Mouse (Mus musculus) adrenal gland, adult (tissue): ENCODE measurements around the gene Olfr794.

Source experiments
- DNase-seq, 2 experiments: peaks; one replicate each; pipeline ENCODE4 v3.0.0; 2022 to 2023; ENCODE audit warnings: low spot score in 1 of 2; ENCODE audit not compliant: inconsistent age in 2 of 2

The Olfr794 gene

DNA sequence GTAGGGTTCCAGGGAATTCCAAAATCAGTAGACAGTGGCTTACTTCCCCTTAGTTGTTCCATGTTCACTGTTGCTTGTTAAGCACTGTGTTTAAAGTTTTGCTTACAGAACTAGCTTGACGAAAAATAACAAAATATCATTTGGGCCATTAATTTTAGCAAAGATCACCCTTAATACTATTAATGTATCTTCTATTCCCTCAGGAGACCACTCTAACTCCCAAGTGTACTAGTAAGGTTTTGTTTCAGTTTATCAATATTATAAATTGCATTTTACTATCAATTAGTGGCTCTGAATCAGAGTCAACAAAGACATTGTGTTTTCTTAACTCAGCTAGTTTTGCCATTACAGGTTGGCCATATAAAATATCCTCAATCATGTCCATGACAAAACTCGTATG lies at the start of gene Olfr794:
Gene Olfr794, plus strand, starts transcription at position 301 of the 400 bp plus-strand sequence.
- DNase-seq = no peak

DNA sequence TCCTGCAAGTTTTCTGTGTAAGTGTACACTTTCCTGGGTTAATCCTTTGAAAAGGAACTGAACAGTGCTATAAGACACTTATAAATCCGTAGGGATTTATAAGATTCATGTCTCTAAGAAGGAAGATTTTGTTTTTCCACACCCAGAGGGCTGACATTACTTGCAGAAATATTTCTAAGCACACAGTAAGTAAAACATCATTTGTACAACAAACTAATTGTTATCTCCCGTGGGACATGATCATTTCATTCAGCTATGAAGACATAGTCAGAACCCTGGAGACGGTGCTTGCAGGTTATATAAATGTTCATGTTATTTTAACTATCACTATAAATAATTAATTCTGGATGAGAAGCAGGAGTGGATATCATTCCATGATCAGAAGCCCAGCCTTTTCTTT lies 46.0 kb upstream of the Olfr794 start, which contains the start of gene Olfr791:
Gene Olfr791, plus strand, starts transcription at position 301 of the 400 bp plus-strand sequence.
- DNase-seq = no peak

DNA sequence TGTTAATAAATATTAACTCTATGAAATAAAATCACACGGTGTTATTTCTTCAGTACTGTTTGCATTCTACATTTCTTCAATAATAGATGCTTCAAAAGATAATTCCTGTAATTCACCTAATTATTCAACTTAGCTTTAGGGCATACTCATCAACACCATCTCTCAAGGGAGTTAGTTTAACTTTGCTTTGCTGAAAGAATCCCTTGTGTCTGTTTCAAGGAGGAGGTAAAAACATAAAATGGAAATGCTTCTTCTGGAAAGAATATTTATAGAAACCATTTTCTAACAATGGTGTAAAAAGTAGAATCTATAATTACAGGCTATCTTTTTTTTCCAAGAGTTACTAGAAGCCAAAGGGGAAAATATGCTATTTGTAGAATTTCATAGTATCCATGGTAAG lies 28.6 kb upstream of the Olfr794 start, which contains the start of gene Olfr792:
Gene Olfr792, plus strand, starts transcription at position 301 of the 400 bp plus-strand sequence.
- DNase-seq = no peak

DNA sequence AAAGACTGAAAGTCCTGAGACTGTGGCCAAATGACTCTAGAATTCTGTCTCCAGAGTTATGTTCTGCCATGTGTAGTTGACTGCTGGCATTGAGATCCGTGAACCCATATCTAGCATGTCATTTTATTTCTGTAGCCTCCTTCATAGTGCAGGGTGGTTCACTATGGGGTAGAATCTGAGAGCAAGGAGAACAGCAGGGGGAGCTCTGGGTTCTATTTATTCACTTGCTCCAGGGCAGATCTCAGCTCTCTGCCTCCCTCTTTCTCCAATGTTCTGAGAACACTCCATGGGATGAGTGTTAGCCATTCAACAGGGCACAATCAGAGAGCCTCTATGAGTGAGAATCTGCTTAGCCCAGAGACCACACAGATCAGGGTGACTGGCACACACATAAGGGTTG lies 18.1 kb upstream of the Olfr794 start:
- DNase-seq = peak in 1 of 2 experiments; percentile 25

DNA sequence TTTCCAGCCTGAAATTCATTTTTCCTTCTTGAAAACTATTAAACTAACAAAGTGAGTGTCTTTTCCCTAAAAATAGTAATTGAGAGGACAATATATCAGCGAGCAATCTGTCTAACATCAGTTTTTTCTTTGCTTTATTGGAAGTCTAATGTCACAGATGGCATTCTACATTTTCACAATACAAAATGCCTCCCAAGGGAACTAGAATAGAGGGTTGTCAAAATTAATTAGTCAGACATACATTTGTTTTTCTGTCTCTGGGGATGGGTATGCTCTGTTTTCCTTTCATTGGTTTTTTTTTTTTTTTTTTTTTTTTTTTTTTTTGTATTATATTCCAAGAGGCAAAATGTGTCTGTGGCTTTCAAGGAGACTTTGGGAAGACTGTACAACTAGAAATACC lies 9.6 kb downstream of the Olfr794 start:
- no peak for DNase-seq

DNA sequence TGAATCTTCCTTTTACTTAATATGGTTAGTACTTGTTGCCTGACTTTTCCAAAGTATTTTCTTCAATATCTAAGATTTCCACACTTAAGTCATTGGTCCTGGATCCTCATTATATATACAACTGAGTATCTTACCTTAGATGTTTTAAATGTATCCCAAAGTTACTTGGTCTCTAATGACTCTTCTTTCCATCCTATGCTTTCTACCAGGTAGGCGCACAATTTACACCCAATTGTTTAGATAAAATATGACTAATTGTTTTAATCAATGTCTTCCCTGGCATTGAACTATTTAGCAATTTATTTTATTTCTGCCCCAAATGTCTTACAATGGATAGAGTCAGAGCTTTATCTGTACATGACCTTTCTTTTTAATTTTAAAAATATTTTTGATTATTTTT lies 45.0 kb downstream of the Olfr794 start, which contains the start of gene Olfr796:
Gene Olfr796, minus strand, starts transcription at position 101 of the 400 bp plus-strand sequence.
- DNase-seq = no peak

DNA sequence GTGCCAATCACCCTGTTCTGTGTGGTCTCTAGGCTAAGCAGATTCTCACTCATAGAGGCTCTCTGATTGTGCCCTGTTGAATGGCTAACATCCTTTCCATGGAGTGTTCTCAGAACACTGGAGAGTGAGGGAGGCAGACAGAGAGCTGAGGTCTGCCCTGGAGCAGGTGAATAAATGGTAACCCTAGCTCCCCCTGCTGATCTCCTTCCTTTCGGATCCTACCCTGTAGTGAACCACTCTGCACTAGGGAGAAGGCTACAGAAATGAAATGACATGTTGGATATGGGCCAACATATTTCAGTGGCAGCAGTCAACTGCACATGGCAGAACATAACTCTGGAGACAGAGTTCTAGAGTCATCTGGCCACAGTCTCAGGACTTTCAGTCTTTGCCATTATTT lies 54.3 kb downstream of the Olfr794 start:
- no peak for DNase-seq
